Mouse (Mus musculus) CH12.LX (cell line): Measurements from ENCODE around the gene Frs2. TPM values are rescaled to one million over a fixed set of nuclear protein-coding genes. Genes with fewer than 3 reads are reported as not detected.

Experiments used
- DNase-seq: peaks from one replicate; pipeline ENCODE4 v3.0.0-alpha.2; 2013; ENCODE audit errors: extremely low read depth
- H3K27ac ChIP-seq: 2 replicates; pipeline ENCODE4 v1.5.1; 2012; ENCODE audit warnings: low read depth, mild to moderate bottlenecking, control low read depth, moderate library complexity; ENCODE audit not compliant: insufficient read depth
- H3K27me3 ChIP-seq: replicated peaks from 2 replicates; pipeline ENCODE3; 2012; ENCODE audit warnings: inconsistent platforms
- H3K36me3 ChIP-seq, 2 experiments: replicated peaks in 1 of 2; 2 replicates each; pipeline versions ENCODE3 to v1.6.1; 2012; ENCODE audit warnings: inconsistent platforms in 1 of 2, low read length in 1 of 2, mild to moderate bottlenecking in 1 of 2, mixed read lengths in 1 of 2, moderate library complexity in 1 of 2; ENCODE audit not compliant: control insufficient read depth in 1 of 2, insufficient read depth in 1 of 2
- H3K4me1 ChIP-seq, 2 experiments: 2 replicates each; pipeline ENCODE4 v1.6.1; 2012; ENCODE audit warnings: inconsistent platforms in 1 of 2, moderate library complexity in 1 of 2; ENCODE audit not compliant: insufficient read depth in 2 of 2, control insufficient read depth in 1 of 2
- H3K4me2 ChIP-seq: 2 replicates; pipeline ENCODE4 v1.6.1; 2012; ENCODE audit warnings: low read depth, mild to moderate bottlenecking, control low read depth; ENCODE audit not compliant: poor library complexity, insufficient read depth, severe bottlenecking
- H3K4me3 ChIP-seq, 3 experiments: fragments of 150-350 bp in 1 of 3; sonication (generic) in 1 of 3; replicated peaks in 1 of 3; 2 replicates each; pipeline versions ENCODE3 to v1.5.1; 2011 to 2012; ENCODE audit warnings: low read depth in 2 of 3, low read length in 2 of 3, mild to moderate bottlenecking in 2 of 3, moderate library complexity in 2 of 3, control low read depth in 1 of 3, improper control_type of control experiment in 1 of 3, inconsistent platforms in 1 of 3, mixed read lengths in 1 of 3; ENCODE audit not compliant: poor library complexity in 1 of 3
- H3K79me2 ChIP-seq: replicated peaks from 2 replicates; pipeline ENCODE4 v1.6.1; 2012; ENCODE audit warnings: mild to moderate bottlenecking, moderate library complexity; ENCODE audit not compliant: control insufficient read depth, poor library complexity, insufficient read depth, severe bottlenecking; ENCODE audit errors: extremely low read depth
- H3K9ac ChIP-seq: 2 replicates; pipeline ENCODE4 v1.6.1; 2012; ENCODE audit warnings: low read depth, mild to moderate bottlenecking, control low read depth, moderate library complexity; ENCODE audit not compliant: insufficient read depth
- H3K9me3 ChIP-seq: replicated peaks from 2 replicates; pipeline ENCODE3; 2012; ENCODE audit warnings: low read length, inconsistent platforms, mixed read lengths
- BHLHE40 ChIP-seq: IDR thresholded peaks from 2 replicates; pipeline ENCODE4 v1.6.1; 2011; ENCODE audit warnings: mild to moderate bottlenecking, low read depth, low read length, improper control_type of control experiment
- CHD2 ChIP-seq: IDR thresholded peaks from 2 replicates; pipeline ENCODE4 v1.6.1; 2011; ENCODE audit warnings: low read length, improper control_type of control experiment
- CTCF ChIP-seq, 2 experiments: IDR thresholded peaks in 1 of 2; conservative IDR thresholded peaks in 1 of 2; 2 replicates each; pipeline ENCODE4 v1.5.1; 2011 to 2012; ENCODE audit warnings: low read depth in 2 of 2, low read length in 2 of 2, improper control_type of control experiment in 1 of 2, inconsistent platforms in 1 of 2, mild to moderate bottlenecking in 1 of 2, moderate library complexity in 1 of 2
- E2F4 ChIP-seq: IDR thresholded peaks from 2 replicates; pipeline ENCODE4 v1.6.1; 2011; ENCODE audit warnings: low read depth, low read length, improper control_type of control experiment; ENCODE audit not compliant: insufficient replicate concordance
- ELF1 ChIP-seq: IDR thresholded peaks from 2 replicates; pipeline ENCODE4 v1.6.1; 2014; ENCODE audit warnings: low read depth, mild to moderate bottlenecking, inconsistent platforms, low read length, improper control_type of control experiment
- EP300 ChIP-seq: IDR thresholded peaks from 2 replicates; pipeline ENCODE4 v1.6.1; 2011; ENCODE audit warnings: low read length, improper control_type of control experiment
- GABPA ChIP-seq: IDR thresholded peaks from 2 replicates; pipeline ENCODE4 v1.6.1; 2012; ENCODE audit warnings: low read depth, low read length, improper control_type of control experiment, inconsistent platforms; ENCODE audit not compliant: insufficient replicate concordance
- IRF4 ChIP-seq: IDR thresholded peaks from 2 replicates; pipeline ENCODE4 v1.6.1; 2014; ENCODE audit warnings: low read depth, mild to moderate bottlenecking, inconsistent platforms, low read length, improper control_type of control experiment
- JUN ChIP-seq: IDR thresholded peaks from 2 replicates; pipeline ENCODE4 v1.6.1; 2011; ENCODE audit warnings: low read depth, mild to moderate bottlenecking, low read length, improper control_type of control experiment, moderate library complexity; ENCODE audit not compliant: insufficient read depth
- JUND ChIP-seq: conservative IDR thresholded peaks from 2 replicates; pipeline ENCODE4 v1.6.1; 2011; ENCODE audit warnings: low read depth, low read length, improper control_type of control experiment
- KAT2A ChIP-seq: IDR thresholded peaks from 2 replicates; pipeline ENCODE4 v1.6.1; 2012; ENCODE audit warnings: low read length, improper control_type of control experiment, inconsistent platforms; ENCODE audit not compliant: insufficient replicate concordance
- MAFK ChIP-seq: IDR thresholded peaks from 2 replicates; pipeline ENCODE4 v1.6.1; 2011; ENCODE audit warnings: low read length, improper control_type of control experiment; ENCODE audit not compliant: insufficient replicate concordance
- MAX ChIP-seq: IDR thresholded peaks from 2 replicates; pipeline ENCODE4 v1.6.1; 2011; ENCODE audit warnings: low read length, improper control_type of control experiment
- MAZ ChIP-seq: IDR thresholded peaks from 2 replicates; pipeline ENCODE4 v1.6.1; 2012; ENCODE audit warnings: low read depth, mild to moderate bottlenecking, inconsistent platforms, low read length, improper control_type of control experiment, moderate library complexity
- MXI1 ChIP-seq: IDR thresholded peaks from 2 replicates; pipeline ENCODE4 v1.6.1; 2011; ENCODE audit warnings: mild to moderate bottlenecking, low read depth, low read length, improper control_type of control experiment
- MYC ChIP-seq: IDR thresholded peaks from 2 replicates; pipeline ENCODE4 v1.6.1; 2011; ENCODE audit warnings: low read depth, mild to moderate bottlenecking, improper control_type of control experiment, low read length
- NELFE ChIP-seq: IDR thresholded peaks from 2 replicates; pipeline ENCODE4 v1.6.1; 2011; ENCODE audit warnings: low read depth, low read length, improper control_type of control experiment
- NRF1 ChIP-seq: IDR thresholded peaks from 2 replicates; pipeline ENCODE4 v1.6.1; 2014; ENCODE audit warnings: low read depth, mild to moderate bottlenecking, inconsistent platforms, low read length, improper control_type of control experiment, moderate library complexity
- PAX5 ChIP-seq: IDR thresholded peaks from 2 replicates; pipeline ENCODE4 v1.6.1; 2012; ENCODE audit warnings: low read length, inconsistent platforms, mixed read lengths
- POLR2A ChIP-seq: IDR thresholded peaks from 2 replicates; pipeline ENCODE4 v1.6.1; 2011; ENCODE audit warnings: low read depth, mild to moderate bottlenecking, improper control_type of control experiment, low read length
- RAD21 ChIP-seq: IDR thresholded peaks from 2 replicates; pipeline ENCODE4 v1.6.1; 2011; ENCODE audit warnings: low read depth, mild to moderate bottlenecking, low read length, improper control_type of control experiment, moderate library complexity
- SIN3A ChIP-seq: IDR thresholded peaks from 2 replicates; pipeline ENCODE4 v1.6.1; 2012; ENCODE audit warnings: low read length, improper control_type of control experiment, inconsistent platforms
- SMC3 ChIP-seq: IDR thresholded peaks from 2 replicates; pipeline ENCODE4 v1.6.1; 2011; ENCODE audit warnings: low read depth, low read length, improper control_type of control experiment
- TBP ChIP-seq: conservative IDR thresholded peaks from 2 replicates; pipeline ENCODE4 v1.6.1; 2011; ENCODE audit warnings: low read depth, low read length, improper control_type of control experiment
- UBTF ChIP-seq: IDR thresholded peaks from 2 replicates; pipeline ENCODE4 v1.6.1; 2012; ENCODE audit warnings: low read depth, mild to moderate bottlenecking, inconsistent platforms, low read length, improper control_type of control experiment, moderate library complexity
- USF1 ChIP-seq: IDR thresholded peaks from 2 replicates; pipeline ENCODE4 v1.6.1; 2014; ENCODE audit warnings: low read depth, mild to moderate bottlenecking, inconsistent platforms, low read length, improper control_type of control experiment
- USF2 ChIP-seq: conservative IDR thresholded peaks from 2 replicates; pipeline ENCODE4 v1.6.1; 2011; ENCODE audit warnings: low read depth, low read length, improper control_type of control experiment
- ZKSCAN1 ChIP-seq: IDR thresholded peaks from 2 replicates; pipeline ENCODE4 v1.6.1; 2012; ENCODE audit warnings: low read depth, inconsistent platforms, low read length, improper control_type of control experiment, borderline replicate concordance
- dilution Hi-C: fragments of 300-500 bp; cut with MboI; formaldehyde crosslinking; loops from 2 replicates; pipeline ENCODE4 v1.14.3; 2020; ENCODE audit warnings: low sequenced_read_pairs; ENCODE audit not compliant: extremely low pct_unique_long_range_greater_than_20kb, extremely low pct_ligation_motif_present
- in situ Hi-C: fragments of 300-500 bp; cut with MboI; formaldehyde crosslinking; loops from 3 replicates; pipeline ENCODE4 v1.14.3; 2019; ENCODE audit warnings: low sequenced_read_pairs, low pct_ligation_motif_present, low pct_unique_long_range_greater_than_20kb, mixed read lengths
- polyA plus RNA-seq: library from polyadenylated mRNA; unstranded; fragments of >175 nt; gene quantifications from 2 replicates; pipeline ENCODE4 v1.2.1, GENCODE M21; 2012; ENCODE audit warnings: low read depth; ENCODE audit not compliant: insufficient read length
- total RNA-seq, 2 experiments: library from RNA; depleted of rRNA; stranded (reverse); fragments of 300-350 nt in 1 of 2; fragments of >200 nt in 1 of 2; gene quantifications; 2 replicates each; pipeline ENCODE4 v1.2.3; 2012 to 2014

The Frs2 gene
- total and polyA plus RNA-seq, 3 experiments, result 4.3 to 10.4 (median 5.6) TPM

- H3K4me2 ChIP-seq, result no peak overlapping the region
- H3K27me3 ChIP-seq, result no peaks in the 10 kb centered on the region
- H3K36me3 ChIP-seq, result peaks cover 46 to 66% of the 10 kb centered on the region in 2 experiments
- no peak for TF ChIP-seq MAZ
- no peak for TF ChIP-seq ZKSCAN1
- peak; percentile 58; the same call in 1 of the 2 replicates for TF ChIP-seq MAX
- TF ChIP-seq ELF1, result no peak
- TF ChIP-seq TBP, result no peak
- TF ChIP-seq USF1, result no peak
- TF ChIP-seq PAX5, result no peak
- TF ChIP-seq MXI1, result peak; percentile 78
- no peak for TF ChIP-seq POLR2A
- peak; percentile 36 for TF ChIP-seq SMC3
- no peak for TF ChIP-seq MAFK
- no peak for TF ChIP-seq NELFE
- peak; percentile 45; the same call in 1 of the 2 replicates for TF ChIP-seq SIN3A
- TF ChIP-seq CTCF (conservative IDR thresholded peaks at IDR 0.05 in 1 of 2, IDR thresholded peaks at IDR 0.05 in 1 of 2; ENCODE audit: low read depth in 2 of 2, low read length in 2 of 2), result peak; percentile 49 to 75
- TF ChIP-seq E2F4, result no peak
- no peak for TF ChIP-seq UBTF
- no peak for TF ChIP-seq IRF4
- TF ChIP-seq JUN, result no peak
- TF ChIP-seq NRF1, result no peak
- no peak for TF ChIP-seq GABPA
- TF ChIP-seq RAD21, result peak; percentile 28
- no peak for TF ChIP-seq JUND
- no peak for TF ChIP-seq USF2
- TF ChIP-seq EP300, result no peak
- TF ChIP-seq CHD2, result no peak
- peak; percentile 91 for TF ChIP-seq MYC
- TF ChIP-seq BHLHE40, result no peak
- TF ChIP-seq KAT2A, result no peak
- TF ChIP-seq, all 38 proteins: peak for 7
- Histone ChIP-seq H3K9ac (no peak overlapping the region), H3K4me1 (peaks cover 3 to 16% of the 10 kb centered on the region in 2 experiments), H3K79me2 (no peaks in the 10 kb centered on the region), H3K9me3 (no peaks in the 10 kb centered on the region), H3K4me3 (no peak overlapping the region), H3K27ac (no peak overlapping the region)
- dilution Hi-C loops (no loop called here), in situ Hi-C loops (no loop called here)
- peak; percentile 68 for DNase-seq
These were observed 70.0 kb downstream of the Frs2 start for GRCm38 (mm10) chr10:117078284-117078683.
